Mouse (Mus musculus) G1E (cell line): ENCODE measurements at regions not wholly inside any gene's neighbourhood (a gene's known extent, or its start where the extent isn't known, plus 50 kb on each side); places are given as distances from the start of the nearest gene placed in this dataset.
"Not testable (repeated sequence)": the region's sequence is repeated elsewhere in the genome, so short reads cannot be mapped to it uniquely, and the experiment has no call there.

Source experiments
- CTCF ChIP-seq: IDR thresholded peaks from 2 replicates; pipeline ENCODE4 v1.5.1; 2012; ENCODE audit warnings: low read depth, low read length, inconsistent platforms, mixed read lengths
- GATA1 ChIP-seq: IDR thresholded peaks from 2 replicates; pipeline ENCODE4 v1.6.1; 2012; ENCODE audit warnings: borderline replicate concordance, low read length, inconsistent platforms, mixed read lengths
- GATA2 ChIP-seq: IDR thresholded peaks from 2 replicates; pipeline ENCODE4 v1.6.1; 2012; ENCODE audit warnings: low read depth, low read length, inconsistent platforms, borderline replicate concordance
- TAL1 ChIP-seq: conservative IDR thresholded peaks from 2 replicates; pipeline ENCODE4 v1.6.1; 2012; ENCODE audit warnings: low read depth, low read length, inconsistent platforms, mixed read lengths

GRCm38 (mm10) chr12:21680026-21680425 is 262.6 kb upstream of the Ywhaq start:
- not testable (repeated sequence) for TF ChIP-seq CTCF, GATA2, GATA1, TAL1
